Mouse (Mus musculus) heart, postnatal 0 days (tissue): Measurements from ENCODE around the gene Nrsn1.

Source experiments
- CTCF ChIP-seq: IDR thresholded peaks from 2 replicates; pipeline ENCODE4 v1.5.1; 2016; ENCODE audit warnings: antibody characterized with exemption, control low read depth, low read depth
- EP300 ChIP-seq: IDR thresholded peaks from 2 replicates; pipeline ENCODE4 v1.6.1; 2016; ENCODE audit warnings: antibody characterized with exemption, low read depth

DNA sequence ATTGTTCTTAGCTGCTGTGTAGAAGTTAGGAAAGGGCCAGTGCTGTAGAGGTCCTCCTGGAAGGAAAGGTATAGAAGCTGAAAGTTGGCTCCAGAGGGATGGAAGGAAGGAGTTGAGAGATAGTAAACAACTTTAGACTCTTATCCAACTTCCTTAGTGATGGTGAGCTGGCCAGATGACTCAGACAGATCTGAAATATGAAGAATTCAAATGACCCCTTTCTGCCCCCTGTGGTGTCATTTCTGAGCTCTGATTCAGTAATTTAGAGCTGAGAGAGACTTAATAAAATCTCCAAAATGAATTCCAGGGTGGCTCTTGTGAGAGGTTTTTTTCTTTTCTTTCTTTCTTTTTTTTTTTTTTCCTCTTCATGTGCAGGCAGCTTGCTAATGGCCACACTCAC lies 39.8 kb upstream of the Nrsn1 start:
- TF ChIP-seq CTCF (no peak), EP300 (no peak)
